Mouse (Mus musculus) frontal cortex, postnatal 14 days (tissue): ENCODE data around the gene 4933411K16Rik.

ENCODE experiments used
- DNase-seq, 2 experiments: peaks; one replicate each; pipeline ENCODE4 v3.0.0; 2022; ENCODE audit warnings: low spot score in 2 of 2

Gene 4933411K16Rik

GRCm38 (mm10) chr19:42035456-42036248 is 16.4 kb upstream of the 4933411K16Rik start, which contains the start of gene Ankrd2:
Ankrd2 (plus strand) TSS chr19:42036000.
- peak; percentile 70 to 73 for DNase-seq

- no peak for DNase-seq
Measured at GRCm38 (mm10) chr19:42036357-42036756, 15.7 kb upstream of the 4933411K16Rik start.

- no peak for DNase-seq
Measured at GRCm38 (mm10) chr19:42037167-42037702, 14.8 kb upstream of the 4933411K16Rik start.

- DNase-seq: no peak
Measured at GRCm38 (mm10) chr19:42038310-42038709, 13.7 kb upstream of the 4933411K16Rik start.

GRCm38 (mm10) chr19:42043988-42044387 is 8.1 kb upstream of the 4933411K16Rik start:
- DNase-seq: no peak

- peak; percentile 32 to 49 for DNase-seq
Measured at GRCm38 (mm10) chr19:42045269-42046102, 6.6 kb upstream of the 4933411K16Rik start, which contains the start of gene Hoga1. Hoga1 (plus strand) TSS chr19:42045610.

GRCm38 (mm10) chr19:42050251-42050650 is 1.8 kb upstream of the 4933411K16Rik start:
- DNase-seq: no peak

- DNase-seq: no peak
Measured at GRCm38 (mm10) chr19:42051351-42051750, 697 bp upstream of the 4933411K16Rik start.

GRCm38 (mm10) chr19:42054255-42054654 is 2.2 kb downstream of the 4933411K16Rik start:
- no peak for DNase-seq

GRCm38 (mm10) chr19:42055881-42056280 is 3.8 kb downstream of the 4933411K16Rik start:
- DNase-seq: no peak

- no peak for DNase-seq
Measured at GRCm38 (mm10) chr19:42056719-42057409, 4.8 kb downstream of the 4933411K16Rik start.

- no peak for DNase-seq
Measured at GRCm38 (mm10) chr19:42058426-42058825, 6.4 kb downstream of the 4933411K16Rik start.

GRCm38 (mm10) chr19:42061443-42061842 is 9.4 kb downstream of the 4933411K16Rik start:
- no peak for DNase-seq

- no peak for DNase-seq
Measured at GRCm38 (mm10) chr19:42068441-42069240, 16.6 kb downstream of the 4933411K16Rik start.

- no peak for DNase-seq
Measured at GRCm38 (mm10) chr19:42069241-42069525, 17.1 kb downstream of the 4933411K16Rik start.

GRCm38 (mm10) chr19:42071221-42071620 is 19.2 kb downstream of the 4933411K16Rik start:
- no peak for DNase-seq

- no peak for DNase-seq
Measured at GRCm38 (mm10) chr19:42071886-42072608, 20.0 kb downstream of the 4933411K16Rik start.

GRCm38 (mm10) chr19:42072802-42073201 is 20.8 kb downstream of the 4933411K16Rik start:
- no peak for DNase-seq

- DNase-seq: no peak
Measured at GRCm38 (mm10) chr19:42075051-42075450, 23.0 kb downstream of the 4933411K16Rik start.

GRCm38 (mm10) chr19:42075992-42076391 is 23.9 kb downstream of the 4933411K16Rik start:
- DNase-seq: no peak
